ENCODE assay signal across 20 mouse cellular contexts in genomic region chr9:103010161-103010560, GRCm38 (mm10). TPM values are rescaled to one million over a fixed set of nuclear protein-coding genes. Genes with fewer than 3 reads are reported as not detected.
DNase-seq lines count a peak whose midpoint lies in the region; ATAC-seq and TF ChIP-seq lines count a peak whose summit lies in the region.
"Had no signal": no experiment of that assay in that cellular context is flagged by ENCODE, and none has a peak within 500 bp of the region (broad histone marks: within the 10 kb centered on the region; RNA-seq: fewer than 3 reads in every experiment).

No protein-coding gene starts in this region.

- no peak overlapping the region for H3K9ac ChIP-seq in heart, embryonic 12.5 days
- H3K9ac ChIP-seq in liver, postnatal 0 days (replicated peaks) = no peak overlapping the region
- H3K9ac ChIP-seq in liver, embryonic 11.5 days (ENCODE audit: low read depth, low read length) = no peak overlapping the region
- H3K9ac ChIP-seq: hindbrain, embryonic 15.5 days; liver, embryonic 14.5 days; neural tube, embryonic 15.5 days had no signal

- H3K27ac ChIP-seq in heart, embryonic 12.5 days (ENCODE audit: poor library complexity, severe bottlenecking) = no peak overlapping the region
- no peak overlapping the region for H3K27ac ChIP-seq in liver, postnatal 0 days (ENCODE audit: low read depth)
- no peak overlapping the region for H3K27ac ChIP-seq in liver, embryonic 11.5 days (ENCODE audit: low read depth, low read length)
- H3K27ac ChIP-seq: heart, adult 2 months; hindbrain, embryonic 15.5 days; liver, embryonic 14.5 days; neural tube, embryonic 15.5 days had no signal

- H3K27me3 ChIP-seq in heart, embryonic 12.5 days (replicated peaks) = peaks cover 7% of the 10 kb centered on the region
- H3K27me3 ChIP-seq in liver, postnatal 0 days (ENCODE audit: insufficient read depth, low read length) = peaks cover 14% of the 10 kb centered on the region
- peaks cover 34% of the 10 kb centered on the region for H3K27me3 ChIP-seq in liver, embryonic 11.5 days (replicated peaks; ENCODE audit: control insufficient read depth, insufficient read depth, low read length)

- TF ChIP-seq EP300 in liver, postnatal 0 days (IDR thresholded peaks at IDR 0.05; ENCODE audit: low read depth) = no peak

- H3K9me3 ChIP-seq in heart, embryonic 12.5 days (replicated peaks) = no peaks in the 10 kb centered on the region
- no peaks in the 10 kb centered on the region for H3K9me3 ChIP-seq in liver, postnatal 0 days (ENCODE audit: low read length)
- no peaks in the 10 kb centered on the region for H3K9me3 ChIP-seq in liver, embryonic 11.5 days (ENCODE audit: control insufficient read depth, low read length)
- H3K9me3 ChIP-seq: hindbrain, embryonic 15.5 days; neural tube, embryonic 15.5 days had no signal

- ATAC-seq in heart, embryonic 12.5 days (ENCODE audit: insufficient number of reproducible peaks, low FRiP score) = no peak
- no peak for ATAC-seq in liver, postnatal 0 days
- no peak for ATAC-seq in liver, embryonic 11.5 days (replicated peaks; ENCODE audit: low FRiP score)
- ATAC-seq: CD4-positive, CD25-positive, alpha-beta regulatory T cell, adult 4 months; forebrain, embryonic 16.5 days; intestine, embryonic 16.5 days had no signal

- H3K4me3 ChIP-seq in heart, embryonic 12.5 days = no peak overlapping the region
- no peak overlapping the region for H3K4me3 ChIP-seq in liver, postnatal 0 days (ENCODE audit: low read depth, low read length)
- H3K4me3 ChIP-seq in liver, embryonic 11.5 days (ENCODE audit: low read depth, low read length) = no peak overlapping the region
- H3K4me3 ChIP-seq: heart, adult 2 months; hindbrain, embryonic 15.5 days; neural tube, embryonic 15.5 days had no signal

- H3K4me1 ChIP-seq in heart, embryonic 12.5 days (replicated peaks) = peaks cover 41% of the 10 kb centered on the region
- peaks cover 24% of the 10 kb centered on the region for H3K4me1 ChIP-seq in liver, postnatal 0 days (ENCODE audit: insufficient read depth)
- H3K4me1 ChIP-seq in liver, embryonic 11.5 days (replicated peaks; ENCODE audit: control insufficient read depth, insufficient read depth, low read length) = no peaks in the 10 kb centered on the region

- WGBS in heart, embryonic 12.5 days = 54% methylated on average over 3 of the region's 3 CpGs
- 49% methylated on average over 3 of the region's 3 CpGs for WGBS in liver, postnatal 0 days (ENCODE audit: insufficient replicate concordance)
- WGBS in liver, embryonic 11.5 days = 62% methylated on average over 3 of the region's 3 CpGs

- peak overlapping the region; percentile 2; the same call in 1 of the 2 replicates for H3K4me2 ChIP-seq in heart, embryonic 12.5 days
- H3K4me2 ChIP-seq in liver, postnatal 0 days (ENCODE audit: low read depth, low read length) = peak overlapping the region; percentile 77; the same call in 1 of the 2 replicates
- no peak overlapping the region for H3K4me2 ChIP-seq in liver, embryonic 11.5 days
- H3K4me2 ChIP-seq: midbrain, embryonic 11.5 days; neural tube, embryonic 15.5 days had no signal

- no peaks in the 10 kb centered on the region for H3K36me3 ChIP-seq in heart, embryonic 12.5 days
- H3K36me3 ChIP-seq in liver, postnatal 0 days (replicated peaks; ENCODE audit: insufficient read depth, low read length) = no peaks in the 10 kb centered on the region
- no peaks in the 10 kb centered on the region for H3K36me3 ChIP-seq in liver, embryonic 11.5 days (ENCODE audit: control insufficient read depth, insufficient read depth, low read length)
- H3K36me3 ChIP-seq: hindbrain, embryonic 15.5 days; neural tube, embryonic 15.5 days had no signal

- intact Hi-C loops in heart, postnatal 36 days (cut with DNase I) = loop anchor here (5.0 to 10.0 kb wide), 2 partner anchors 67 to 295 kb away; partner anchors contain the start of genes 1300017J02Rik and Topbp1

- no peak for TF ChIP-seq CTCF in liver, postnatal 0 days (IDR thresholded peaks at IDR 0.05; ENCODE audit: low read depth)

- DNase-seq in heart, postnatal 36 days = no peak
- DNase-seq in liver, postnatal 0 days = no peak
- no peak for DNase-seq in liver, embryonic 11.5 days (ENCODE audit: low spot score)
- peak; percentile 59 for DNase-seq in lung, postnatal 14 days
- DNase-seq in urinary bladder, postnatal 4 days (ENCODE audit: low spot score in 2 of 2) = no peak
- no peak for DNase-seq in spleen, postnatal 14 days (ENCODE audit: low spot score in 2 of 2)
- DNase-seq in layer of hippocampus, postnatal 36 days = no peak
- DNase-seq: adrenal gland, postnatal 25 days; cerebellum, adult 9-10 months; gastrocnemius, postnatal 36 days; heart, adult 2 months; kidney, postnatal 36 days had no signal

RNA-seq across cellular contexts. Expression of gene Slco2a1, which starts 21.6 kb away (rescaled TPM):
- 7.1 and 9.0 TPM in 2 replicates for polyA plus RNA-seq in heart, embryonic 12.5 days (2016; fragmentation: Nextera tagmentation; extraction: Ambion mirVana)
- total RNA-seq in heart, postnatal 36 days (2021) = 1 to 10 TPM; 4.3 to 5.6 TPM
- 8.5 and 11.2 TPM in 2 replicates for polyA plus RNA-seq in liver, postnatal 0 days (2015; fragmentation: Nextera tagmentation; extraction: Ambion mirVana)
- polyA plus RNA-seq in liver, embryonic 11.5 days (2014; fragmentation: Nextera tagmentation; extraction: Ambion mirVana) = 1.7 and 2.4 TPM in 2 replicates
- 1 to 10 TPM; 2.0 to 2.5 TPM for total RNA-seq in layer of hippocampus, postnatal 36 days (2021)
